Mouse (Mus musculus) subcutaneous adipose tissue, adult 2 months (tissue): ENCODE results near the gene Sprr4. TPM values are rescaled to one million over a fixed set of nuclear protein-coding genes. Genes with fewer than 3 reads are reported as not detected.

Source experiments
- polyA plus RNA-seq: library from polyadenylated mRNA; depleted of rRNA; stranded (reverse); fragments of >200 nt; gene quantifications from 2 replicates; pipeline ENCODE4 v1.2.3, GENCODE M21; 2012; ENCODE audit warnings: low replicate concordance; rRNA removed

Gene Sprr4
- polyA plus RNA-seq = not detected in 2 replicates

GRCm38 (mm10) chr3:92500393-92500792 is at the start of gene Sprr4:
Gene Sprr4 (minus strand): TSS chr3:92500493.

GRCm38 (mm10) chr3:92534411-92534810 is 34.1 kb upstream of the Sprr4 start, which contains the start of gene 2310046K23Rik:
Gene 2310046K23Rik (minus strand): TSS chr3:92534511.

GRCm38 (mm10) chr3:92485863-92486262 is 14.4 kb downstream of the Sprr4 start, which contains the start of gene Sprr1a:
Gene Sprr1a (minus strand): TSS chr3:92485895.

GRCm38 (mm10) chr3:92458620-92459019 is 41.7 kb downstream of the Sprr4 start, which contains the start of gene Sprr3:
Gene Sprr3 (minus strand): TSS chr3:92458720.

Other genes starting within 250 kb of the Sprr4 start
- 0.27 and 7.1 TPM in 2 replicates for gene Sprr2a3, start 215.1 kb downstream of the Sprr4 start, polyA plus RNA-seq
- gene Sprr2b, start 183.9 kb downstream of the Sprr4 start, polyA plus RNA-seq = 1.1 TPM in 1 of 2 replicates, not detected in the other
- gene Sprr2d, start 161.4 kb downstream of the Sprr4 start, polyA plus RNA-seq = 0.63 TPM in 1 of 2 replicates, not detected in the other
- 0.60 TPM in 1 of 2 replicates, not detected in the other for gene Sprr2e, start 148.3 kb downstream of the Sprr4 start, polyA plus RNA-seq
- 2.5 and 478 TPM in 2 replicates for gene Sprr2f, start 135.3 kb downstream of the Sprr4 start, polyA plus RNA-seq
- gene Sprr2h, start 114.8 kb downstream of the Sprr4 start, polyA plus RNA-seq = not detected in 2 replicates
- gene Sprr2i, start 92.5 kb downstream of the Sprr4 start, polyA plus RNA-seq = not detected in 2 replicates
- gene Sprr2j-ps, start 82.4 kb downstream of the Sprr4 start, polyA plus RNA-seq = not detected in 2 replicates
- 9.2 and 13.3 TPM in 2 replicates for gene Gm9774, start 71.1 kb downstream of the Sprr4 start, polyA plus RNA-seq
- gene Sprr2k, start 67.9 kb downstream of the Sprr4 start, polyA plus RNA-seq = not detected in 2 replicates
- gene Sprr1b, start 61.7 kb downstream of the Sprr4 start, polyA plus RNA-seq = not detected in 2 replicates
- 0.09 TPM in 1 of 2 replicates, not detected in the other for gene Sprr3, start 41.8 kb downstream of the Sprr4 start, polyA plus RNA-seq
- gene Sprr1a, start 14.6 kb downstream of the Sprr4 start, polyA plus RNA-seq = 0.37 and 22.2 TPM in 2 replicates
- gene 2310046K23Rik, start 34.0 kb upstream of the Sprr4 start, polyA plus RNA-seq = not detected in 2 replicates
- 0.31 TPM in 1 of 2 replicates, not detected in the other for gene Ivl, start 73.2 kb upstream of the Sprr4 start, polyA plus RNA-seq
- gene Smcp, start 88.5 kb upstream of the Sprr4 start, polyA plus RNA-seq = not detected in 2 replicates
- gene 2210017I01Rik, start 107.0 kb upstream of the Sprr4 start, polyA plus RNA-seq = not detected in 2 replicates
- gene Lce6a, start 121.2 kb upstream of the Sprr4 start, polyA plus RNA-seq = not detected in 2 replicates
- not detected in 2 replicates for gene Lce1a1, start 147.8 kb upstream of the Sprr4 start, polyA plus RNA-seq
- gene Lce1b, start 156.4 kb upstream of the Sprr4 start, polyA plus RNA-seq = not detected in 2 replicates
- gene Lce1a2, start 169.8 kb upstream of the Sprr4 start, polyA plus RNA-seq = not detected in 2 replicates
- not detected in 2 replicates for gene Lce1c, start 178.8 kb upstream of the Sprr4 start, polyA plus RNA-seq
- gene Lce1d, start 186.7 kb upstream of the Sprr4 start, polyA plus RNA-seq = not detected in 2 replicates
- not detected in 2 replicates for gene Lce1e, start 208.6 kb upstream of the Sprr4 start, polyA plus RNA-seq
- not detected in 2 replicates for gene Lce1f, start 219.9 kb upstream of the Sprr4 start, polyA plus RNA-seq
- not detected in 2 replicates for gene Gm38119, start 238.6 kb upstream of the Sprr4 start, polyA plus RNA-seq